Mouse (Mus musculus) midbrain, embryonic 14.5 days (tissue): ENCODE results near the gene Neurl2. TPM values are rescaled to one million over a fixed set of nuclear protein-coding genes. Genes with fewer than 3 reads are reported as not detected.
"Not testable (repeated sequence)": the region's sequence is repeated elsewhere in the genome, so short reads cannot be mapped to it uniquely, and the experiment has no call there.

Experiments used
- ATAC-seq: fragments of 200-750 bp; cut with Nextera tagmentation; 2 replicates; pipeline ENCODE4 v1.8.0; 2017; ENCODE audit warnings: moderate number of reproducible peaks, moderate library complexity; ENCODE audit not compliant: low FRiP score, low TSS enrichment
- DNase-seq: peaks from one replicate; pipeline ENCODE4 v3.0.0-alpha.2; 2015
- H3K27ac ChIP-seq: fragments of 300-500 bp; sonication (generic); replicated peaks from 2 replicates; pipeline ENCODE4 v1.5.1; 2014; ENCODE audit warnings: mild to moderate bottlenecking, low read depth, low read length, moderate library complexity
- H3K27me3 ChIP-seq: fragments of 300-500 bp; sonication (generic); 2 replicates; pipeline ENCODE4 v1.6.1; 2014; ENCODE audit warnings: low read length, control low read depth, mixed read lengths; ENCODE audit not compliant: control insufficient read depth, insufficient read depth
- H3K36me3 ChIP-seq: fragments of 300-500 bp; sonication (generic); 2 replicates; pipeline ENCODE4 v1.6.1; 2014; ENCODE audit warnings: low read length, control low read depth; ENCODE audit not compliant: control insufficient read depth, insufficient read depth
- H3K4me1 ChIP-seq: fragments of 300-500 bp; sonication (generic); 2 replicates; pipeline ENCODE4 v1.6.1; 2014; ENCODE audit warnings: mild to moderate bottlenecking, antibody characterized with exemption, low read length, control low read depth; ENCODE audit not compliant: control insufficient read depth, insufficient read depth
- H3K4me2 ChIP-seq: fragments of 300-500 bp; sonication (generic); 2 replicates; pipeline ENCODE4 v1.6.1; 2014; ENCODE audit warnings: mild to moderate bottlenecking, low read length, moderate library complexity
- H3K4me3 ChIP-seq: fragments of 300-500 bp; sonication (generic); replicated peaks from 2 replicates; pipeline ENCODE4 v1.5.1; 2014; ENCODE audit warnings: low read depth, low read length
- H3K9ac ChIP-seq: fragments of 300-500 bp; sonication (generic); replicated peaks from 2 replicates; pipeline ENCODE4 v1.6.1; 2014; ENCODE audit warnings: mild to moderate bottlenecking, low read length, moderate library complexity
- H3K9me3 ChIP-seq: fragments of 300-500 bp; sonication (generic); 2 replicates; pipeline ENCODE4 v1.6.1; 2016; ENCODE audit warnings: low read length, control low read depth, mixed read lengths; ENCODE audit not compliant: control insufficient read depth
- WGBS: fragments of 180-500 bp; shearing (Covaris S2); extraction: QIAGEN DNeasy Blood & Tissue Kit; methylation state at CpG from one replicate; pipeline ENCODE4 v1.1.7; 2014; 5-methylcytosine and 5-hydroxymethylcytosine counted together
- polyA plus RNA-seq: library from polyadenylated mRNA; unstranded; fragments of >200 nt; fragmentation: Nextera tagmentation; extraction: Ambion mirVana; gene quantifications from 2 replicates; pipeline ENCODE4 v1.2.1, GENCODE M21; 2014

The Neurl2 gene
- 5.1 and 6.9 TPM in 2 replicates for polyA plus RNA-seq

- WGBS, result under 1% methylated on average over 31 of the region's 31 CpGs
- Histone ChIP-seq H3K27ac (peak within 1 kb of the TSS; percentile 74), H3K4me2 (peak within 1 kb of the TSS; percentile 99), H3K9ac (peak within 1 kb of the TSS; percentile 64), H3K9me3 (no peaks in the 10 kb centered on the region), H3K27me3 (no peaks in the 10 kb centered on the region), H3K4me3 (peak within 1 kb of the TSS; percentile 69), H3K36me3 (peaks cover 18% of the 10 kb centered on the region), H3K4me1 (peaks cover 17% of the 10 kb centered on the region)
- peak; percentile 67 for ATAC-seq
- peak; percentile 95 for DNase-seq
These were observed at the start of gene Neurl2 for GRCm38 (mm10) chr2:164833314-164833959. Gene Neurl2 (minus strand): TSS chr2:164833456.

GRCm38 (mm10) chr2:164882619-164883018 is 49.4 kb upstream of the Neurl2 start:
- DNase-seq (peak; percentile 34), ATAC-seq (no peak)
- H3K4me2 ChIP-seq, result no peak overlapping the region
- H3K4me3 ChIP-seq, result no peak overlapping the region
- peak overlapping the region; percentile 52; the same call in 1 of the 2 replicates for H3K27ac ChIP-seq
- peaks cover 46% of the 10 kb centered on the region for H3K36me3 ChIP-seq
- H3K9me3 ChIP-seq, result no peaks in the 10 kb centered on the region
- 30% methylated on average over 9 of the region's 9 CpGs for WGBS
- H3K27me3 ChIP-seq, result no peaks in the 10 kb centered on the region
- H3K9ac ChIP-seq, result no peak overlapping the region
- peaks cover 16% of the 10 kb centered on the region for H3K4me1 ChIP-seq

GRCm38 (mm10) chr2:164879568-164880277 is 46.5 kb upstream of the Neurl2 start:
- Histone ChIP-seq H3K4me1 (peaks cover 27% of the 10 kb centered on the region), H3K4me3 (peak overlapping the region; percentile 96), H3K9me3 (no peaks in the 10 kb centered on the region), H3K4me2 (peak overlapping the region; percentile 94), H3K9ac (peak overlapping the region; percentile 100), H3K27ac (peak overlapping the region; percentile 100), H3K27me3 (no peaks in the 10 kb centered on the region), H3K36me3 (peaks cover 17% of the 10 kb centered on the region)
- under 1% methylated on average over 67 of the region's 72 CpGs for WGBS
- ATAC-seq (peak; percentile 88), DNase-seq (peak; percentile 99)

GRCm38 (mm10) chr2:164879228-164879567 is 45.9 kb upstream of the Neurl2 start, which contains the start of gene Pcif1:
Gene Pcif1 (plus strand): TSS chr2:164879304.
- ATAC-seq (peak; percentile 88), DNase-seq (peak; percentile 96)
- H3K4me1 ChIP-seq, result peaks cover 27% of the 10 kb centered on the region
- H3K4me2 ChIP-seq, result peak within 1 kb of the TSS; percentile 94
- peak within 1 kb of the TSS; percentile 100 for H3K9ac ChIP-seq
- peaks cover 12% of the 10 kb centered on the region for H3K36me3 ChIP-seq
- no peaks in the 10 kb centered on the region for H3K9me3 ChIP-seq
- H3K27me3 ChIP-seq, result no peaks in the 10 kb centered on the region
- H3K4me3 ChIP-seq, result peak within 1 kb of the TSS; percentile 96
- 1% methylated on average over 39 of the region's 40 CpGs for WGBS
- peak within 1 kb of the TSS; percentile 100 for H3K27ac ChIP-seq

- peaks cover 7% of the 10 kb centered on the region for H3K36me3 ChIP-seq
- peak; percentile 60 for ATAC-seq
- peaks cover 27% of the 10 kb centered on the region for H3K4me1 ChIP-seq
- no peaks in the 10 kb centered on the region for H3K9me3 ChIP-seq
- no peaks in the 10 kb centered on the region for H3K27me3 ChIP-seq
- DNase-seq, result peak; percentile 53
- peak overlapping the region; percentile 100 for H3K27ac ChIP-seq
- peak overlapping the region; percentile 94 for H3K4me2 ChIP-seq
- H3K4me3 ChIP-seq, result peak overlapping the region; percentile 96
- WGBS, result under 1% methylated on average over 28 of the region's 28 CpGs
- H3K9ac ChIP-seq, result peak overlapping the region; percentile 100
These were observed 45.4 kb upstream of the Neurl2 start for GRCm38 (mm10) chr2:164878509-164879227.

- not testable (repeated sequence) for H3K27ac ChIP-seq, H3K9ac ChIP-seq, ATAC-seq, H3K36me3 ChIP-seq, H3K27me3 ChIP-seq, H3K9me3 ChIP-seq, DNase-seq
- WGBS, result 74% methylated on average over 11 of the region's 11 CpGs
- Histone ChIP-seq H3K4me2 (peak overlapping the region; percentile 94), H3K4me1 (peaks cover 25% of the 10 kb centered on the region), H3K4me3 (peak overlapping the region; percentile 96)
These were observed 44.3 kb upstream of the Neurl2 start for GRCm38 (mm10) chr2:164877376-164878215.

GRCm38 (mm10) chr2:164875648-164876047 is 42.4 kb upstream of the Neurl2 start:
- not testable (repeated sequence) for H3K36me3 ChIP-seq, H3K27me3 ChIP-seq, DNase-seq, H3K27ac ChIP-seq, H3K4me2 ChIP-seq, ATAC-seq, H3K4me3 ChIP-seq, H3K9me3 ChIP-seq, H3K9ac ChIP-seq
- peaks cover 23% of the 10 kb centered on the region for H3K4me1 ChIP-seq
- 55% methylated on average over 2 of the region's 2 CpGs for WGBS

- Histone ChIP-seq H3K4me2 (no peak overlapping the region), H3K9me3 (no peaks in the 10 kb centered on the region), H3K4me3 (no peak overlapping the region), H3K27me3 (no peaks in the 10 kb centered on the region), H3K9ac (no peak overlapping the region), H3K4me1 (peaks cover 17% of the 10 kb centered on the region), H3K36me3 (no peaks in the 10 kb centered on the region), H3K27ac (peak overlapping the region; percentile 26; the same call in 1 of the 2 replicates)
- ATAC-seq (no peak), DNase-seq (no peak)
- 32% methylated on average over 1 of the region's 1 CpGs for WGBS
These were observed 41.0 kb upstream of the Neurl2 start for GRCm38 (mm10) chr2:164874239-164874769.
